Mouse (Mus musculus) adrenal gland, postnatal 25 days (tissue): Measurements from ENCODE around the gene Rufy1. TPM values are rescaled to one million over a fixed set of nuclear protein-coding genes. Genes with fewer than 3 reads are reported as not detected.
A peak's percentile ranks its signal among the peaks of the same experiment; 100 is the strongest.

Experiments
- DNase-seq: peaks from one replicate; pipeline ENCODE4 v3.0.0; 2021; ENCODE audit warnings: mixed read lengths
- long read RNA-seq: library from polyadenylated mRNA; stranded (forward); transcript quantifications from one replicate; pipeline ENCODE4 v2.0.0, GENCODE M21; 2021
- total RNA-seq: library from RNA; stranded (reverse); gene quantifications from 2 replicates; pipeline ENCODE4 v1.2.3, GENCODE M21; 2021

The Rufy1 gene
- 37.8 and 41.8 TPM in 2 replicates for total RNA-seq
- long read RNA-seq, transcript Rufy1-201 (18 exons, 2,688 nt): major isoform, 93 of 116 reads
- long read RNA-seq, partial matches to known transcripts: 7 of 116 reads
- long read RNA-seq, other reads (novel, unspliced or antisense): 16 of 116 reads

GRCm38 (mm10) chr11:50430277-50431133, at the start of gene Rufy1:
Gene Rufy1, minus strand, starts transcription at chr11:50431125.
- peak; percentile 85 for DNase-seq

- no peak for DNase-seq
Observed at GRCm38 (mm10) chr11:50478072-50478471, 47.1 kb upstream of the Rufy1 start.

GRCm38 (mm10) chr11:50477486-50478070, 46.7 kb upstream of the Rufy1 start:
- DNase-seq: no peak

- no peak for DNase-seq
Observed at GRCm38 (mm10) chr11:50476971-50477370, 46.0 kb upstream of the Rufy1 start.

- no peak for DNase-seq
Observed at GRCm38 (mm10) chr11:50473933-50474332, 43.0 kb upstream of the Rufy1 start.

- DNase-seq: no peak
Observed at GRCm38 (mm10) chr11:50472161-50472939, 41.4 kb upstream of the Rufy1 start.

- DNase-seq: no peak
Observed at GRCm38 (mm10) chr11:50461481-50461880, 30.6 kb upstream of the Rufy1 start.

GRCm38 (mm10) chr11:50459250-50459649, 28.3 kb upstream of the Rufy1 start:
- no peak for DNase-seq

GRCm38 (mm10) chr11:50457111-50457911, 26.4 kb upstream of the Rufy1 start:
- DNase-seq: peak; percentile 57

- DNase-seq: no peak
Observed at GRCm38 (mm10) chr11:50456455-50456854, 25.5 kb upstream of the Rufy1 start.

- no peak for DNase-seq
Observed at GRCm38 (mm10) chr11:50454934-50455333, 24.0 kb upstream of the Rufy1 start.

- DNase-seq: no peak
Observed at GRCm38 (mm10) chr11:50450236-50450635, 19.3 kb upstream of the Rufy1 start.

GRCm38 (mm10) chr11:50448163-50448562, 17.2 kb upstream of the Rufy1 start:
- DNase-seq: peak; percentile 16

GRCm38 (mm10) chr11:50443259-50444065, 12.5 kb upstream of the Rufy1 start:
- DNase-seq: no peak

GRCm38 (mm10) chr11:50441637-50442036, 10.7 kb upstream of the Rufy1 start:
- peak; percentile 15 for DNase-seq

- peak; percentile 40 for DNase-seq
Observed at GRCm38 (mm10) chr11:50440691-50441090, 9.8 kb upstream of the Rufy1 start.

GRCm38 (mm10) chr11:50439857-50440256, 8.9 kb upstream of the Rufy1 start:
- DNase-seq: peak; percentile 27

- DNase-seq: no peak
Observed at GRCm38 (mm10) chr11:50432896-50433295, 2.0 kb upstream of the Rufy1 start.

- no peak for DNase-seq
Observed at GRCm38 (mm10) chr11:50432069-50432440, 1.1 kb upstream of the Rufy1 start.

- DNase-seq: no peak
Observed at GRCm38 (mm10) chr11:50431134-50432068, 476 bp upstream of the Rufy1 start.
